Mouse (Mus musculus): ENCODE data around the gene Ntng1.

DNA sequence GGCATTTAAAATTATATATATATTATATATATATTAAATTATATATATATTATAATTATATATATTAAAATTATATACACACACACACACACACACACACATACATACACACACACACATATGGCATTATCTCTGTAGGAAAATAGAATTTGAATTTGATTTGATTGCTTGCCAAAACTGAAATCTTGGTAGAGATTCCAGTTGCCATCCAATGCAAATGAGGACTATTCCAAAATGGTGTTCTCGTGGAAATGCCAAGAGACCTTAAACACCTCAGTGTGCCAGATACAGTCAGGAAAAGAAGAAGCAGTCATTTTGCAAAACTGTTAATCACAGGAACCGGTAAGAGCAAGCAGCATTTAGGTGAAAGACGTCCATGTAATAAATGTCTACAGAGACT is 51.3 kb downstream of the Ntng1 start:
- no peak for TF ChIP-seq POLR2A (IDR thresholded peaks at IDR 0.05; ENCODE audit: extremely low read depth, insufficient read depth, low read length)
- no peak for TF ChIP-seq CTCF (IDR thresholded peaks at IDR 0.05; ENCODE audit: extremely low read depth, insufficient read depth, low read length)

Data from cortical plate, adult 2 months (tissue).